Mouse (Mus musculus) spleen, adult 18-20 months (tissue): ENCODE data around the gene Ndufa5.

Experiments
- DNase-seq, 2 experiments: peaks; one replicate each; pipeline ENCODE4 v3.0.0; 2022; ENCODE audit warnings: mixed read lengths in 2 of 2

Ndufa5 gene

DNA sequence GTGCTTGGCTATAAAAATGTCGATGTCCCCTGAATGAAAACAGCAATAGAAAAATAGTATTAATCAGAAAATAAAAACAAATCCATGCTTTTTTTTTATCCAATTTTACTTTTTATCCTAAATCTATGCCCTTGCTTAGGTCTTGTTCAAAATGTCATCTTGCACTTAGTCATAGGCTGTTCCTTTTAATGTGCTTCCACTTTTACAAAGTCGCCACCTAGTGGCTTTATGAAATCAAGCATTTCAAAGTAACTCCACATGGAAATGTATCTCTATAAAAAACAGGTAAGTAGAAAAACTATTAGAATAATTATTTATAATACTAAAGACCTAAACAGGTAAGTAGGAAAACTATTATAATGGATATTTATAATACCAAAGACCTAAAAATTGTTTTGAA lies 11.6 kb downstream of the Ndufa5 start:
- no peak for DNase-seq

DNA sequence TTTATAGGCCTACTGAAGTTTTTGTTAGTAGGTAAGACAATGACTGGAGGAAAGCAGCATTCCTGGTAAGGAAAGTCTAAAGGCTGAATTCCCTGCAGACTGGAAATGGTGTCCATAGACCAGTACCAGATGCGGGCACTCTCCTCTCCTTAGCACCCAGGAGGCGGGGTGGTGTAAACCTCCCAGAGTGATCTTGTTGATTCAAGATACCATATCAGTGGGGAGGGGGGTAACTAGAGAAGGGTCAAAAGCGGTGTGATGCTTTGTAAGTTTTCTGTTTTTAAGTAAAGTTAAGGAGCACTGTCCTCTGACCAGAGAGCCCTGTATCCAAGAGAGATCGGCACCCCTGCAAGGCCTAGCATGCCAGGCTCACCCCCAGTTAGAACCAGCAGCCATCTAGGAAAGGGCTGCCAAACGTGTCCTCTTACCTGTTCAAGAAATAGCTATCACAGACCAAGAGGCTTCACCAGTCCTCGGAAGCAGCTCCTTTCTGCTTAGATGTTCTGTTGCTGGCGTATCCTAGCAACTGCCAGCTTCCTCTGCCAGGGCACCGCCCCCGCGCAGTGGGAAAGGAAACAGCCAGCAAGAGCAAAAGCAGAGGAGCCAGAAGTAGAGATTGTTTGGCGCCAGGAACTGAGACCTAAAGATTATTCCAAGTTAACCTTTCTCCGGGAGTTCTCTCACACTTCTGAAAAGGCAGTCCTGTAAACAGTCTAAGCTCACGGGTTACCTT lies 13.1 kb downstream of the Ndufa5 start, which contains the start of gene Iqub:
Gene Iqub, minus strand, starts transcription at position 516 of the 733 bp plus-strand sequence.
- DNase-seq, result no peak

DNA sequence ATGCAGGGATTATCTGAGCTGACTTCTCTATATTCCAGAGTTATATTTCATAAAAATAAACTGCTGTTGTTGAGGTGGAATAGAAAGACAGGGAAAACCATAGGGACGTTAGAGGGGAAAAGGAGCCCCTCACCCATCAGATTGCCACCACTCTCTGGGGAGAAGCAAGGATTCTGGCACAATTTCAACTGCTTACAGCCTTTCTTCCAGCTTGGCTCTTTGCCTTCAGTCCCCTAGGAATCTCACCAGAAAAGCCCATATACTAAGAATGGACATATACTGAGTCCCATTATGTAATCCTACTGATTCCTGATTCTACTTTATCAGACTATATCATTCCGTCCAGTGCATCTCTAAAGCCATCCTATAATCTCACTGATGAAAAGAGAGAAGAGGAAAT lies 23.7 kb downstream of the Ndufa5 start:
- no peak for DNase-seq

DNA sequence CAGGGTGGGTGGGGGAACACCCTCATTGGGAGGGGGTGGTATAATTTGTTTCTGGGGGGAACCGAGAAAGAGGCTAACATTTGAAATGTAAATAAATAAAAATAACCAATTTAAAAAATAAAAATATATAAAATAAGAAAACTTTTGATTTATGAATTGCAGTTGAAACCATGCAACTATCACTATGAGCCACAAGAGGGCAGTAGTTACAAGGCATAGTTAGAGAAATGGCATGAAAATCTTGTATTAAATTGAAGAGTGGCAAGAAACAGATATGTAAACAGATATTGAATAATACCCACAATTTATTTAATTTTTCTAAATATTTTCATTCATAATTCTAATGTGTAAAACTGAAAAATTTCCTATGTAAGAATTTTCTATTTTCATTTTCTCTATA lies 37.5 kb downstream of the Ndufa5 start:
- no peak for DNase-seq

DNA sequence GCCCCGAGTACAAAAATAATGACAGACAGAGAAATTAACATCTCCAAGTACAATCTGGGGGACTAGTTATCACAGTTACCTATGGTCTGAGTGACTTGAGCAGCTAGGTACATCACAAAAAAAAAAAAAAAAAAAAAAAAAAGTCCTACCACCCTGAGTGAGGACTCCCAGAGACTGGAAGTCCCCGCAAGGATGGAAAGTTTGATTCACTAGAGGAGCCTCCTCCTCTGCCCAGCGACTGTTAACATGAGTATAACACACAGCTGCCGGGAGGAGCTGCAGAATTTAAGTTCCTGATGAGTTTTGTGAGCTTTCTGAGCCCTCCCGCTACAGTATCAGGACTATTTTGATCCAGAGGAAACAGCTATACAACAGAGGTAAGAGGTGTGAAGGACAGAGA lies 41.3 kb downstream of the Ndufa5 start:
- no peak for DNase-seq

DNA sequence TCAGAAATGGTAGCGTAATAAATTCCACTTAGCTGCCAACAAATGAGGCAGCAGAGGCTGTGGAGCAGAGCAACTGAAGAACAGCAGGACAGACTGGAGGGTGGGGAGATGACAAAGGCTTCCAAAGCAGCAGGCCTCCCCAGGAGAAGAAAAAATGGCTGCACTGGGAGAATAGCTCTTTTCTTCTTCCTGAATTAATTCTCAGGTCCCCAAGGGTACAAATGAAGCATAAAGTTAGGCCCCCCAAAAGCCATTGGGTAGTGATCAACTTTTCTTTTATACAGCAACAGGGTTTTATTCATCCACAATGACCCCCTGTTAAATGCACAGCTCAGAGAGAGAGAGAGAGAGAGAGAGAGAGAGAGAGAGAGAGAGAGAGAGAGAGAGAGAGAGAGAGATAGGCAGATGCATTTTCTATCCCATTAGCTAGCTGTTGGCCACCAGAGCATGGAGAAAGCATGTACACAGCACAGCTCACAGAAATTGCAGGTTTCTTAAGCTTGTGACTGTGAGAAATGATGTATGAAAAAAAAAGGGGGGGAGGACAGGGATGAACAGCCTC lies 57.2 kb downstream of the Ndufa5 start:
- no peak for DNase-seq

DNA sequence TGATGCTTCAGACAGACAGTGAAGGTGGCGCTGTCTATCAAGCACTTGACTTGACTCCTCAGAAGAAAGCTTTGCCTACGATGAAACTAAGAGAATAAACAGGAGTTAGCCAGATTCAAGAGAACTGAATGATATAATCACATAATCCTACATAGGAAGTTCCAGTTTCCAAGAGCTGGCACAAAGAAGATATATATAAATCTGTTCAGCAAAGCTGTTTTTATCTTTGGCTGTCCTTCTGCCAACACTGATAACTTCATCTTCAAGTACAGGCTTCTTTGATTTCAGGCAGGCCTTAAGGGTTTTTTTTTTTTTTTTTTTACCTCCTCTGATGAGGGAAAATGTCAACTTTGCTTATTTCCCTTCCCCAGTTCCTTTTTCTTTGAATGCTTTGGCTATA lies 57.7 kb downstream of the Ndufa5 start:
- DNase-seq, result no peak
